Mouse (Mus musculus) T-cell, adult 2 months (primary cell): Measurements from ENCODE around the gene Nudcd3.

ENCODE experiments used
- DNase-seq: peaks from one replicate; pipeline ENCODE4 v3.0.0; 2022; ENCODE audit warnings: low spot score

Gene Nudcd3

GRCm38 (mm10) chr11:6178673-6179166 is 21.5 kb downstream of the Nudcd3 start:
- peak; percentile 58 for DNase-seq

- no peak for DNase-seq
These were observed 22.3 kb downstream of the Nudcd3 start for GRCm38 (mm10) chr11:6177781-6178420.

- DNase-seq, result no peak
These were observed 24.7 kb downstream of the Nudcd3 start for GRCm38 (mm10) chr11:6175506-6175905.

GRCm38 (mm10) chr11:6174719-6175118 is 25.5 kb downstream of the Nudcd3 start:
- no peak for DNase-seq

GRCm38 (mm10) chr11:6169041-6169663 is 31.1 kb downstream of the Nudcd3 start:
- no peak for DNase-seq

- no peak for DNase-seq
These were observed 33.9 kb downstream of the Nudcd3 start for GRCm38 (mm10) chr11:6166351-6166750.

- no peak for DNase-seq
These were observed 34.7 kb downstream of the Nudcd3 start for GRCm38 (mm10) chr11:6165391-6166081.

GRCm38 (mm10) chr11:6164781-6165180 is 35.4 kb downstream of the Nudcd3 start:
- DNase-seq, result no peak

GRCm38 (mm10) chr11:6163706-6164105 is 36.5 kb downstream of the Nudcd3 start:
- no peak for DNase-seq

- DNase-seq, result no peak
These were observed 37.2 kb downstream of the Nudcd3 start for GRCm38 (mm10) chr11:6163062-6163461.

- DNase-seq, result no peak
These were observed 38.7 kb downstream of the Nudcd3 start for GRCm38 (mm10) chr11:6161549-6161948.

GRCm38 (mm10) chr11:6160663-6161271 is 39.4 kb downstream of the Nudcd3 start:
- no peak for DNase-seq

GRCm38 (mm10) chr11:6159704-6160275 is 40.4 kb downstream of the Nudcd3 start:
- no peak for DNase-seq

GRCm38 (mm10) chr11:6158515-6158914 is 41.7 kb downstream of the Nudcd3 start:
- DNase-seq, result no peak

- no peak for DNase-seq
These were observed 43.1 kb downstream of the Nudcd3 start for GRCm38 (mm10) chr11:6157119-6157518.

- no peak for DNase-seq
These were observed 43.6 kb downstream of the Nudcd3 start for GRCm38 (mm10) chr11:6156651-6157050.

- no peak for DNase-seq
These were observed 46.0 kb downstream of the Nudcd3 start for GRCm38 (mm10) chr11:6154211-6154701.

GRCm38 (mm10) chr11:6152864-6153263 is 47.4 kb downstream of the Nudcd3 start:
- DNase-seq, result peak; percentile 10

GRCm38 (mm10) chr11:6138233-6138950 is 61.8 kb downstream of the Nudcd3 start:
- DNase-seq, result no peak

- DNase-seq, result no peak
These were observed 67.3 kb downstream of the Nudcd3 start for GRCm38 (mm10) chr11:6132886-6133285.

GRCm38 (mm10) chr11:6130578-6130977 is 69.6 kb downstream of the Nudcd3 start:
- no peak for DNase-seq
